Mouse (Mus musculus) liver, embryonic 14.5 days (tissue): ENCODE results near the gene Pagr1b. TPM values are rescaled to one million over a fixed set of nuclear protein-coding genes. Genes with fewer than 3 reads are reported as not detected.

Experiments
- ATAC-seq: fragments of 200-750 bp; cut with Nextera tagmentation; 2 replicates; pipeline ENCODE4 v1.8.0; 2017; ENCODE audit warnings: moderate number of reproducible peaks, mild to moderate bottlenecking, moderate library complexity; ENCODE audit not compliant: insufficient read depth
- DNase-seq, 3 experiments: peaks; one replicate each; pipeline ENCODE4 v3.0.0-alpha.2; 2012 to 2013; ENCODE audit warnings: low read depth in 3 of 3, low spot score in 3 of 3
- H3K27ac ChIP-seq: fragments of 300-500 bp; sonication (generic); 2 replicates; pipeline ENCODE4 v1.5.1; 2014; ENCODE audit warnings: moderate library complexity, mild to moderate bottlenecking, control low read depth, inconsistent platforms
- H3K27me3 ChIP-seq: fragments of 300-500 bp; sonication (generic); 2 replicates; pipeline ENCODE4 v1.6.1; 2014; ENCODE audit warnings: mild to moderate bottlenecking, low read length, moderate library complexity; ENCODE audit not compliant: control insufficient read depth, insufficient read depth
- H3K36me3 ChIP-seq: fragments of 300-500 bp; sonication (generic); replicated peaks from 2 replicates; pipeline ENCODE4 v1.6.1; 2014; ENCODE audit warnings: low read depth; ENCODE audit not compliant: control insufficient read depth, insufficient read depth
- H3K4me1 ChIP-seq, 2 experiments: fragments of 200-500 bp in 1 of 2; fragments of 300-500 bp in 1 of 2; sonication (generic) in 1 of 2; replicated peaks; 2 replicates each; pipeline ENCODE4 v1.6.1; 2012 to 2014; ENCODE audit warnings: antibody characterized with exemption in 1 of 2, inconsistent platforms in 1 of 2, low read length in 1 of 2; ENCODE audit not compliant: control insufficient read depth in 2 of 2, insufficient read depth in 2 of 2
- H3K4me2 ChIP-seq: fragments of 300-500 bp; sonication (generic); 2 replicates; pipeline ENCODE4 v1.6.1; 2014; ENCODE audit warnings: low read depth, mild to moderate bottlenecking, control low read depth, moderate library complexity
- H3K4me3 ChIP-seq, 2 experiments: fragments of 200-500 bp in 1 of 2; fragments of 300-500 bp in 1 of 2; sonication (generic) in 1 of 2; 2 replicates each; pipeline ENCODE4 v1.5.1; 2012 to 2014; ENCODE audit warnings: low read depth in 2 of 2, low read length in 2 of 2, mild to moderate bottlenecking in 2 of 2, control low read depth in 1 of 2, inconsistent platforms in 1 of 2, moderate library complexity in 1 of 2; ENCODE audit not compliant: insufficient read depth in 1 of 2
- H3K9ac ChIP-seq: fragments of 300-500 bp; sonication (generic); replicated peaks from 2 replicates; pipeline ENCODE4 v1.6.1; 2014; ENCODE audit warnings: mild to moderate bottlenecking, control low read depth, moderate library complexity
- H3K9me3 ChIP-seq: fragments of 300-500 bp; sonication (generic); 2 replicates; pipeline ENCODE4 v1.6.1; 2016; ENCODE audit warnings: low read length, mixed read lengths; ENCODE audit not compliant: control insufficient read depth
- CTCF ChIP-seq: IDR thresholded peaks from 2 replicates; pipeline ENCODE4 v1.5.1; 2016; ENCODE audit warnings: antibody characterized with exemption, low read depth, control low read depth
- EP300 ChIP-seq: IDR thresholded peaks from 2 replicates; pipeline ENCODE4 v1.6.1; 2016; ENCODE audit warnings: antibody characterized with exemption, low read depth
- WGBS: fragments of 180-500 bp; shearing (Covaris S2); extraction: QIAGEN DNeasy Blood & Tissue Kit; methylation state at CpG from one replicate; pipeline ENCODE4 v1.1.7; 2014; ENCODE audit not compliant: insufficient replicate concordance; 5-methylcytosine and 5-hydroxymethylcytosine counted together
- polyA plus RNA-seq, 2 experiments: library from polyadenylated mRNA; depleted of rRNA in 1 of 2; stranded (reverse) in 1 of 2; unstranded in 1 of 2; fragments of >200 nt; fragmentation: Nextera tagmentation in 1 of 2; extraction: Ambion mirVana in 1 of 2; gene quantifications; 2 replicates each; pipeline versions ENCODE4 v1.2.1 to v1.2.3; 2012 to 2014

Pagr1b gene
- polyA plus RNA-seq, 2 experiments = 0.10 TPM; not detected in 1

DNA sequence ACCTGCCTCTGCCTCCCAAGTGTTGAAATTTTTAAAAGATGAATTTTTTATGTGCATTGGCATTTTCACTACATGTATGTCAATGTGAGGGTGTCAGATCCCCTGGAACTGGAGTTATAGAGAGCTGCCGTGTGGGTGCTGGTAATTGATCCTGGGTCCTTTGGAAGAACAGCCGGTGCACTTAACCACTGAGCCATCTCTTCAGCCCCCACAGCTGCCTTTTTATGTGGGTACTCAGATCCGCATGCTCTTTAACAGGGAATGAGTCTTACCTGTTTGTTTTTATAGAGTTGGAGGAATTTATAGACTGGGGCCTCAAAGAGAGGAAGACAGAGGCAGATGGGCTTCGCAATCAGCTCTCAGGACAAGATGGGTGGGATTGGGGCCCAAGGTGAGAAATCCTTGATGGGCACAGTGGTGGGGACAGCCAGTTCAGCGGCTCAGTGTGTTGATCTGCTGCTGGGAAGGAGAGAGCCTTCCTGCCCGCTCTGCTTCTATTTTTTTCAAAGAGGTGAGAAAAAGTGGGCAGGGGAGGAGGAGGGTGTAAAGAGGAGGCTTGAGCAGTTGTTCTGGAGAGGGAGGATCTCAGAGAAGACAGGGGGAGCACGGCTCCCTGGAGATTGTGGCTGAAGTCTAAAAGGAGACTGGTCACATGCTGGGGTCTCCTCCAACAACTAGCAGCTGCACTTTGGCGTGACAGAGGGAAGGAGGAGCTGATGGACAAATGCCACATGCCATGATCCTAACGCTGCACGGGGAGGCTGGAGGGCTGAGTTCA lies 31.4 kb downstream of the Pagr1b start:
- Histone ChIP-seq H3K27ac (no peak overlapping the region), H3K4me3 (no peak overlapping the region), H3K27me3 (no peaks in the 10 kb centered on the region), H3K4me2 (no peak overlapping the region), H3K9me3 (no peaks in the 10 kb centered on the region), H3K9ac (no peak overlapping the region), H3K4me1 (no peaks in the 10 kb centered on the region), H3K36me3 (peaks cover 4% of the 10 kb centered on the region)
- DNase-seq (no peak), ATAC-seq (no peak)
- WGBS = 51% methylated on average over 10 of the region's 10 CpGs
- TF ChIP-seq EP300 = no peak

DNA sequence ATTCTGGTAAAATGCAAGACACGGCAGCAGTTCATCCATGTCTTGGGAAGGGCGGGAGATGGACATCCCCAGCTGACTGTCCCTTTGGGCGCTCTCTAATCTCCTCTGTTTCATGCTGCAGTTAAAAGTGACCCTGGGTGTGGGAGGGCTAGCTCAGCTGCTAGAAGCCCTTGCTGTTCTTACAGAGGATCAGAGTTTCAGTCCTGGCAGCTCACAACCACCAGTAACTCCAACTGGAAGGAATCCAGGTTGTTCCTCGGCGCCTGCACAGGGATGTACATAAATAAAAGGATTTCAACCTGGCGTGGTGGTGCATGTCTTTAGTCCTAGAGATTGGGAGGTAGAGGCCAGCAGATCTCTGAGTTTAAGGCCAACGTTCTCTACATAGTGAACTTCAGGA lies 33.2 kb downstream of the Pagr1b start:
- no peak overlapping the region for H3K4me3 ChIP-seq
- no peaks in the 10 kb centered on the region for H3K9me3 ChIP-seq
- DNase-seq = no peak
- ATAC-seq = no peak
- no peak for TF ChIP-seq CTCF
- no peak for TF ChIP-seq EP300
- H3K9ac ChIP-seq = no peak overlapping the region
- H3K36me3 ChIP-seq = peaks cover 19% of the 10 kb centered on the region
- H3K27ac ChIP-seq = no peak overlapping the region
- no peaks in the 10 kb centered on the region for H3K4me1 ChIP-seq
- no peak overlapping the region for H3K4me2 ChIP-seq
- H3K27me3 ChIP-seq = no peaks in the 10 kb centered on the region
- WGBS = 71% methylated on average over 7 of the region's 7 CpGs

DNA sequence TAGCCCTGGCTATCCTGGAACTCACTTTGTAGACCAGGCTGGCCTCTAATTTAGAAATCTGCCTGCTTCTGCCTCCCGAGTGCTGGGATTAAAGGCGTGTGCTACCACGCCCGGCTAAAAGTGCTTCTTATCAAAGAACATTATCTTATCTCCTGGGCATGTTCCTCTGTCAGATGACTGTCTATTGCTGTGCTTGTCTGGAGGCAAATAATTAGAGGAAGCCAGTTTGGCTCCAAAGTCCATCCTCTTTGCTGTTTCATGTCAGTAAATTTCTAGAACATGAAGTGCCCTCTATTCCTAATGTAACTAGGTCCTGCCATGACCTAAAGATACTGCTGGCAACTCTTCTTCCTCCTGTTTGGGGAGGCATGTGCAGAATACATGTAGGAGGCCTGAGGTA lies 34.2 kb downstream of the Pagr1b start:
- Histone ChIP-seq H3K4me1 (peaks cover 4 to 6% of the 10 kb centered on the region in 2 experiments), H3K27me3 (no peaks in the 10 kb centered on the region), H3K4me2 (no peak overlapping the region), H3K9me3 (no peaks in the 10 kb centered on the region), H3K36me3 (peaks cover 22% of the 10 kb centered on the region), H3K9ac (no peak overlapping the region), H3K4me3 (no peak overlapping the region), H3K27ac (no peak overlapping the region)
- TF ChIP-seq EP300 (no peak), CTCF (no peak)
- DNase-seq (no peak), ATAC-seq (no peak)
- 33% methylated on average over 4 of the region's 4 CpGs for WGBS

DNA sequence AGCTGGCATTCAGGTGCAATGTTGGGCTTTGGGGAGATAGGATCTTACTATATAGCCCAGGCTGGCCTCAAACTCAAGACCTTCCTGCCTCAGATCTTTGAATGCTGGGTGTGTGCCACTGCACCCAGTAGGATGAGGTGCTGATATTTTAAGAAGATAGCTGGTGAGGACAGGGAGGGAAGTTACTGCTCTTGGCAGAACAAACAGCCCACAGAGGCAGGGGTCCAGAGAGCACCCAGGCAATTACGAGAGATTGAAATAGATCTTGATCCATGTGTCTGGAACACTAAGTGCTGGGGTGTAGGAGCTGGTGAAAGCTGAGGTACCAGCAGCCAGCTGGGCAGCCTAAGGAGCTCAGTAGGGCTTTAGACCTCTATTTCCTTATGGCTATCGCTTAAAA lies 34.7 kb downstream of the Pagr1b start:
- no peak overlapping the region for H3K9ac ChIP-seq
- no peaks in the 10 kb centered on the region for H3K27me3 ChIP-seq
- ATAC-seq (no peak), DNase-seq (no peak)
- no peaks in the 10 kb centered on the region for H3K9me3 ChIP-seq
- whole genome bisulfite sequencing = 65% methylated on average over 2 of the region's 2 CpGs
- H3K27ac ChIP-seq = no peak overlapping the region
- H3K4me3 ChIP-seq = no peak overlapping the region
- H3K4me2 ChIP-seq = no peak overlapping the region
- peaks cover 5 to 7% of the 10 kb centered on the region in 2 experiments for H3K4me1 ChIP-seq
- H3K36me3 ChIP-seq = peaks cover 22% of the 10 kb centered on the region
- TF ChIP-seq EP300 (no peak), CTCF (no peak)

DNA sequence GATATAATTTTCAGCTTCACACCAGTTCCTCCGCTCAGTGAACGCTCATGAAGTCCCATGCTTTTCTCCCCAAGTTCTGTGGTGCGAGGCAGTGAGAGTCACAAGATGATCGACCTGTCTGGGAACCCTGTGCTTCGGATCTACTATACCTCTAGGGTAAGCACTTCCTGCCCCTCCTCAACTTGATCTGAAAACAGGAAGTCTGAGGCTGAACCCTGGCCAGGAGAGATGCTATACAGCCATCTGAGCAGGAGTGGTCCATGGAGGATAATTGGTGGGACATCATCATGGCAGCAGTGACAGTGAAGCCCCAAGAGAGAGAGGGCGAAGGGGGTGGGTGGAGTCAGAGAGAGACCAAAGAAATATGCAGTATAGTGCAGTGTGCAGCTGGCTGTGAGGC lies 37.4 kb downstream of the Pagr1b start:
- Histone ChIP-seq H3K4me3 (no peak overlapping the region), H3K9me3 (no peaks in the 10 kb centered on the region), H3K27ac (no peak overlapping the region), H3K27me3 (no peaks in the 10 kb centered on the region), H3K36me3 (peaks cover 22% of the 10 kb centered on the region), H3K9ac (no peak overlapping the region), H3K4me1 (peaks cover 10 to 12% of the 10 kb centered on the region in 2 experiments), H3K4me2 (no peak overlapping the region)
- TF ChIP-seq EP300 (no peak), CTCF (no peak)
- DNase-seq (no peak), ATAC-seq (no peak)
- 80% methylated on average over 6 of the region's 6 CpGs for WGBS
